Mouse (Mus musculus) heart, adult 8-10 months (tissue): ENCODE results near the gene Zfp558. TPM values are rescaled to one million over a fixed set of nuclear protein-coding genes. Genes with fewer than 3 reads are reported as not detected.
"Not testable (repeated sequence)": the region's sequence is repeated elsewhere in the genome, so short reads cannot be mapped to it uniquely, and the experiment has no call there.

Source experiments
- DNase-seq: peaks from one replicate; pipeline ENCODE4 v3.0.0; 2022; ENCODE audit warnings: low spot score
- microRNA-seq: library from miRNA; unstranded; fragments of <30 nt; microRNA quantifications from one replicate; pipeline ENCODE4 v1.2.0, GENCODE M21; 2022
- total RNA-seq, 4 experiments: library from RNA; stranded (reverse); gene quantifications; 2 replicates each; pipeline ENCODE4 v1.2.4; 2022

Gene Zfp558
- 1 to 10 TPM in 3 of 4 experiments, under 1 TPM in 1; 0.97 to 2.3 (median 1.5) TPM for total RNA-seq

- no peak for DNase-seq
Observed at GRCm38 (mm10) chr9:18478168-18478567, at the start of gene Zfp558, which contains the start of gene Mbd3l1. Gene Zfp558, minus strand, starts transcription at chr9:18478268. Gene Mbd3l1, plus strand, starts transcription at chr9:18478359.

DNA sequence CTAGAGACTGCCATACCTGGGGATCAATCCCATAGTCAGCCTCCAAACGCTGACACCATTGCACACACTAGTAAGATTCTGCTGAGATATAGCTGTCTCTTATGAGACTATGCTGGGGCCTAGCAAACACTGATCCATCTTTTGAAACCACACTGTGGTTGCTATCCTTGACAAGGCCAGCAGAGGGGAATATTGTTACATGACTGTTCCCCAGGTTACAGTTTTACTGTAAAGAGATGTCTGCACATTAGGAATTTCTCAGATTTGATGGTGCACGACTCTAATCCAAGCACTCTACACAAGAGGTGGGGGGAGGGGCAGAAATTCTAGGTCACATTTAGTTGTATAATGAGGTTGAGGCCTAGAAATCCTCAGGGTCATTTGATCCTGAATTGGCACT, 30.0 kb upstream of the Zfp558 start:
- DNase-seq = no peak

GRCm38 (mm10) chr9:18473324-18474128, 4.5 kb downstream of the Zfp558 start:
- peak; percentile 67 for DNase-seq

DNA sequence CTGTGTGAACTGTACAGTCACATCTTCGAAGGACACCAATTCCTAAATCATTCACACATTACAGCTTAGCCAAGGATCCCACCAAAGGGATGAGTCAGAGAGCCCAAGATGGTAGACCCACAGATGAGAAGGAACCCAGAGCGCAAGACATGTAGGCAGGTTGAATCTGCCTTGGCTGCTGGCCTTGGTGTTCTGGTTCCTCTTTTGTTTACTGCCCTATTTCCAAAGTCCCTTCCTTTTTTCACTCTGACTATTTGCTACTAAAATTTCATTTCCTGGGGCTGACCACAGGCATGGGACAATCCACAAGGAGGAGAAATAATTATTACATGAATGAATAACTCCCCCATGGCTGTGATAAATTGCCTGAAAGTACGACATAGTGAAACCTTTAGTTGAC, 10.1 kb downstream of the Zfp558 start:
- no peak for DNase-seq

DNA sequence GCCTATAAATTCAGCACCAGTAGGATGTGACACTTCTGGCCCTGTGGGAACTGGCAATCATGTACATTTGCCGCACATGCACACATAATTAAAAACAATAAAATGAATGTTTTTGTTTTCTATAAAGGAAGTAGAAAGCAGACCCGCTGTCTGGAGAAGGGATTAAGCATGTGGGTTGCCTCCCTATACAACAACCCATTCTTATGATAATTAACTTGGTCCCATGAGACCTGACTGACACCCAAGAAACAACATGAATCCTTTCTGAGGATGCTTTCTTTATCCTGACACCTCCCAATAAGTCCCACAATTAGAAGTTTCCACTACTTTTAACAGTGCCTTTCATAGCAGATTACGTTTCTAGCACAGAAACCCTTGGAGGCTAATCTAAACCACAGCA, 10.7 kb downstream of the Zfp558 start:
- no peak for DNase-seq

- no peak for DNase-seq
Observed at GRCm38 (mm10) chr9:18456520-18456919, 21.5 kb downstream of the Zfp558 start.

DNA sequence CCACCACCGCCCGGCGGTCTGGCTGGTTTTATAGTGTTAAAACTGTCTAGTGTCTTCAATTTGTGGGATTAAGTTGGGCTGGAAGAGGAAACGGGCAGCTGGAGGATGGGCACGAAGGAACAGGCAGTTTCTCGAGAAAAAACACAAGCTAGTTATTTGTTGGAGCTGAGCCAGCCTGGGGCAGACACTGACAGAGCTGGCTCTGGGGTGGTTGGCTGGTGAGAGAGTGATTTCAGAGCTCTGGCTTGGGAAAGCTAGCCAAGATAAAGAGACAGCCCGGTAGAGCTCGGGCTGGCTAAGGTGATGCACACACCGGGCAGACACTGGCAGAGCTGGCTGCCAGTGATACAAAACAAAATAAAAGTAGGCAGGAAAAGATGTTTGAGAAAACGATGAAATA, 46.4 kb downstream of the Zfp558 start:
- no peak for DNase-seq

DNA sequence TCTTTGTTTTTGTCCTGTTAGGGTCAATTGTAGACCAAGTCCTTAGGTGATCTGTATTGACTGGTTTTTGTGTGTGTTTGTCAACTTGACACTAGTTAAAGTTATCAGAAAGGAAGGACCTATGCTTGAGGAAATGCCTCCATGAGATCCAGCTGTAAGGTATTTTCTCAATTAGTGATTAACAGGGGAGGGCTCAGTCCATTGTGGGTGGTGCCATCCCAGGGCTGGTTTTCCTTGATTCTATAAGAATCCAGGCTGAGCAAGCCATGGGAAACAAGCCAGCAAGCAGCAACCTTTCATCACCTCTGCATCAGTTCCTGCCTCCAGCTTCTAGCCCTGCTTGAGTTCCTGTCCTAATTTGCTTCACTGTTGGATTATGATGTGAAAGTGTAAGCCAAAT, 47.7 kb downstream of the Zfp558 start, which contains the start of gene Mbd3l2:
Gene Mbd3l2, plus strand, starts transcription at position 301 of the 400 bp plus-strand sequence.
- no peak for DNase-seq

DNA sequence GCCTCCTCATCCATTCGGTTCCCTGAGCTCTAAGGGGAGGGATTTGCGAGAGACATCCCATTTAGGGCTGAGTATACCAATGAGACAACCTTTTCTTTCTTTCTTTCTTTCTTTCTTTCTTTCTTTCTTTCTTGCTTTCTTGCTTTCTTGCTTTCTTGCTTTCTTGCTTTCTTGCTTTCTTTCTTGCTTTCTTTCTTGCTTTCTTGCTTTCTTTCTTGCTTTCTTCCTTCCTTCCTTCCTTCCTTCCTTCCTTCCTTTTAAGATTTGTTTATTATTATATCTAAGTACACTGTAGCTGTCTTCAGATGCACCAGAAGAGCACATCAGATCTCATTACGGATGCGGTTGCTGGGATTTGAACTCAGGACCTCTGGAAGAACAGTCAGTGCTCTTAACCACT, 65.7 kb downstream of the Zfp558 start:
- not testable (repeated sequence) for DNase-seq

Small RNA genes within 50 kb of the gene (microRNA-seq; reads per million reads assigned to microRNA genes)
- not detected for gene Gm22854

Other genes starting within 250 kb of the Zfp558 start
- 10 to 100 TPM; 48.6 to 59.7 (median 55.7) TPM for gene Chordc1, start 186.1 kb downstream of the Zfp558 start, total RNA-seq
- 1 to 10 TPM; 5.5 to 7.9 (median 6.3) TPM for gene Naalad2, start 75.3 kb downstream of the Zfp558 start, total RNA-seq
- gene Ubtfl1, start 73.8 kb downstream of the Zfp558 start, total RNA-seq = not detected
- gene Mbd3l2, start 47.6 kb downstream of the Zfp558 start, total RNA-seq = not detected
- gene Mbd3l1, start 91 bp upstream of the Zfp558 start, total RNA-seq = not detected
- gene Muc16, start 196.3 kb upstream of the Zfp558 start, total RNA-seq = 10 to 100 TPM in 1 of 4 experiments, 1 to 10 TPM in 3; 6.3 to 11.5 (median 9.4) TPM